Mouse (Mus musculus): ENCODE data around the gene Obox2.
"Not testable (repeated sequence)": the region's sequence is repeated elsewhere in the genome, so short reads cannot be mapped to it uniquely, and the experiment has no call there.

Obox2 gene

GRCm38 (mm10) chr7:15388421-15388998 lies at the start of gene Obox2, which contains the start of gene Obox1:
Gene Obox2, plus strand, starts transcription at chr7:15388721.
Gene Obox1, plus strand, starts transcription at chr7:15388948.
- not testable (repeated sequence) for DNase-seq

- DNase-seq, result peak; percentile 79
Observed at GRCm38 (mm10) chr7:15399147-15399874, 10.8 kb downstream of the Obox2 start.

GRCm38 (mm10) chr7:15406816-15407215 lies 18.3 kb downstream of the Obox2 start:
- peak; percentile 70 for DNase-seq

GRCm38 (mm10) chr7:15418046-15418445 lies 29.5 kb downstream of the Obox2 start:
- peak; percentile 64 for DNase-seq

GRCm38 (mm10) chr7:15425537-15425936 lies 37.0 kb downstream of the Obox2 start:
- DNase-seq, result peak; percentile 77

All from heart, adult 11 months (tissue).